Mouse (Mus musculus) kidney, embryonic 14.5 days (tissue): Measurements from ENCODE around the gene Ankrd33b. TPM values are rescaled to one million over a fixed set of nuclear protein-coding genes. Genes with fewer than 3 reads are reported as not detected.

Source experiments
- ATAC-seq: fragments of 200-750 bp; cut with Nextera tagmentation; 2 replicates; pipeline ENCODE4 v1.8.0; 2017; ENCODE audit warnings: moderate number of reproducible peaks, mild to moderate bottlenecking, moderate TSS enrichment, moderate library complexity; ENCODE audit not compliant: low FRiP score, low TSS enrichment
- H3K27ac ChIP-seq: fragments of 300-500 bp; sonication (generic); 2 replicates; pipeline ENCODE4 v1.5.1; 2014; ENCODE audit warnings: low read depth, mild to moderate bottlenecking, low read length, moderate library complexity, mixed read lengths
- H3K27me3 ChIP-seq: fragments of 300-500 bp; sonication (generic); 2 replicates; pipeline ENCODE4 v1.6.1; 2014; ENCODE audit warnings: mild to moderate bottlenecking, low read length; ENCODE audit not compliant: control insufficient read depth, insufficient read depth
- H3K36me3 ChIP-seq: fragments of 300-500 bp; sonication (generic); 2 replicates; pipeline ENCODE4 v1.6.1; 2014; ENCODE audit warnings: low read length, mixed read lengths; ENCODE audit not compliant: control insufficient read depth, insufficient read depth
- H3K4me1 ChIP-seq: fragments of 300-500 bp; sonication (generic); 2 replicates; pipeline ENCODE4 v1.6.1; 2014; ENCODE audit warnings: low read length, mixed read lengths; ENCODE audit not compliant: control insufficient read depth, insufficient read depth
- H3K4me2 ChIP-seq: fragments of 300-500 bp; sonication (generic); replicated peaks from 2 replicates; pipeline ENCODE4 v1.6.1; 2014; ENCODE audit warnings: low read depth, mild to moderate bottlenecking, low read length
- H3K4me3 ChIP-seq: fragments of 300-500 bp; sonication (generic); 2 replicates; pipeline ENCODE4 v1.5.1; 2014; ENCODE audit warnings: mild to moderate bottlenecking, low read length
- H3K9ac ChIP-seq: fragments of 300-500 bp; sonication (generic); 2 replicates; pipeline ENCODE4 v1.6.1; 2014; ENCODE audit warnings: low read depth, mild to moderate bottlenecking, low read length, moderate library complexity
- H3K9me3 ChIP-seq: fragments of 300-500 bp; sonication (generic); 2 replicates; pipeline ENCODE4 v1.6.1; 2016; ENCODE audit warnings: low read length; ENCODE audit not compliant: control insufficient read depth
- WGBS: fragments of 180-500 bp; shearing (Covaris S2); extraction: QIAGEN DNeasy Blood & Tissue Kit; methylation state at CpG from one replicate; pipeline ENCODE4 v1.1.7; 2014; 5-methylcytosine and 5-hydroxymethylcytosine counted together
- polyA plus RNA-seq: library from polyadenylated mRNA; unstranded; fragments of >200 nt; fragmentation: Nextera tagmentation; extraction: Ambion mirVana; gene quantifications from 2 replicates; pipeline ENCODE4 v1.2.1, GENCODE M21; 2014

The Ankrd33b gene
- polyA plus RNA-seq, 1 experiment from 2014 or later: 3.7 TPM

DNA sequence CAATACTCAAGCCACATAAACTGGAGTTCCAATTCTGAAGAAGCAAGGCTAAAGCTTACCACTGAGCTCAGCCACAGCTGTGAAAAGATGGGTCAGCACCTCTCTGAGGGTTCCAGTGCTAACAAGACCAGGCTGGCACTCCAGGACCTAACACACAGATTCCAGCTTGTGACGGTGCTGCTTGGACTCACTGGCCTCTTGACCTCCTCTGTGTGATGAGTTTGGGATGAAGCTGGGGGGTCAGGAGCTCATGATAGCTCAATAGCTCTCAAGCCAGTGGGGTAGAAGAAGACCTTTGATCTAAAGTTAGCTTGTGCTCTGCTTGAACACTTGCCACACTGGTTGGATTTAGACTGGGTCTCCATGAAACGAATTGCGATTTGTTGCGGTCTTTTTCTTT lies 60.8 kb downstream of the Ankrd33b start:
- Histone ChIP-seq H3K4me2 (no peak overlapping the region), H3K4me3 (no peak overlapping the region), H3K4me1 (no peaks in the 10 kb centered on the region), H3K27ac (no peak overlapping the region), H3K9me3 (no peaks in the 10 kb centered on the region), H3K36me3 (no peaks in the 10 kb centered on the region), H3K9ac (no peak overlapping the region), H3K27me3 (no peaks in the 10 kb centered on the region)
- ATAC-seq: no peak
- 85% methylated on average over 4 of the region's 4 CpGs for WGBS

DNA sequence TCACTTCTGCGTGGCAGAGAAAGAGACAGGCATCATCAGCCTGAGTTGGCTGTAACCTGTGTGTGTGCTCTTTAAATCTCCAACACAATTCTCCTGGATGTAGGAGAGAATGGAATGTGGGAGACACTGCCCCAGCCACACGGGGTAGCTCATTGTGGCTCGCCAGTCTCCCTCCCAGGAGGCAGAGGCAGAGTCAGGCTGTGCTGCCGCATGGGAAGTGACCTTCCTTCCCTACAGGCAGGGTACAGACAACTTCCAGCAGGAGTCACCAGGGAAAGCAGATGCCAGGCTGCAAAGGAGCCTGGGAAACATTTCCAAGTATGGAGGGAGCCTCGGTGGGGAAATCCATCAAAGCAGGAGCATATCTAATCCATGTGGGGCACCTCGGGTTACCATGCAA lies 62.3 kb downstream of the Ankrd33b start:
- Histone ChIP-seq H3K4me2 (no peak overlapping the region), H3K9me3 (no peaks in the 10 kb centered on the region), H3K27ac (no peak overlapping the region), H3K4me1 (no peaks in the 10 kb centered on the region), H3K36me3 (no peaks in the 10 kb centered on the region), H3K4me3 (no peak overlapping the region), H3K27me3 (no peaks in the 10 kb centered on the region), H3K9ac (no peak overlapping the region)
- 58% methylated on average over 6 of the region's 6 CpGs for WGBS
- no peak for ATAC-seq

GRCm38 (mm10) chr15:31304302-31304701 lies 63.2 kb downstream of the Ankrd33b start:
- no peak for ATAC-seq
- no peak overlapping the region for H3K9ac ChIP-seq
- H3K27ac ChIP-seq: no peak overlapping the region
- no peaks in the 10 kb centered on the region for H3K27me3 ChIP-seq
- H3K36me3 ChIP-seq: no peaks in the 10 kb centered on the region
- no peak overlapping the region for H3K4me3 ChIP-seq
- H3K4me2 ChIP-seq: no peak overlapping the region
- H3K9me3 ChIP-seq: no peaks in the 10 kb centered on the region
- 87% methylated on average over 3 of the region's 3 CpGs for WGBS
- H3K4me1 ChIP-seq: no peaks in the 10 kb centered on the region

GRCm38 (mm10) chr15:31302293-31302990 lies 65.1 kb downstream of the Ankrd33b start:
- H3K36me3 ChIP-seq: no peaks in the 10 kb centered on the region
- peaks cover 2% of the 10 kb centered on the region; the same call in 1 of the 2 replicates for H3K4me1 ChIP-seq
- no peak overlapping the region for H3K4me3 ChIP-seq
- H3K27me3 ChIP-seq: peaks cover 8% of the 10 kb centered on the region
- ATAC-seq: no peak
- WGBS: 55% methylated on average over 12 of the region's 12 CpGs
- no peak overlapping the region for H3K27ac ChIP-seq
- no peaks in the 10 kb centered on the region for H3K9me3 ChIP-seq
- no peak overlapping the region for H3K9ac ChIP-seq
- H3K4me2 ChIP-seq: no peak overlapping the region

GRCm38 (mm10) chr15:31299258-31299917 lies 68.1 kb downstream of the Ankrd33b start:
- H3K36me3 ChIP-seq: no peaks in the 10 kb centered on the region
- WGBS: 54% methylated on average over 6 of the region's 6 CpGs
- H3K27me3 ChIP-seq: peaks cover 28% of the 10 kb centered on the region
- H3K9ac ChIP-seq: no peak overlapping the region
- H3K4me2 ChIP-seq: no peak overlapping the region
- no peak overlapping the region for H3K27ac ChIP-seq
- no peak for ATAC-seq
- H3K4me3 ChIP-seq: no peak overlapping the region
- H3K9me3 ChIP-seq: no peaks in the 10 kb centered on the region
- H3K4me1 ChIP-seq: peaks cover 9% of the 10 kb centered on the region; the same call in 1 of the 2 replicates

DNA sequence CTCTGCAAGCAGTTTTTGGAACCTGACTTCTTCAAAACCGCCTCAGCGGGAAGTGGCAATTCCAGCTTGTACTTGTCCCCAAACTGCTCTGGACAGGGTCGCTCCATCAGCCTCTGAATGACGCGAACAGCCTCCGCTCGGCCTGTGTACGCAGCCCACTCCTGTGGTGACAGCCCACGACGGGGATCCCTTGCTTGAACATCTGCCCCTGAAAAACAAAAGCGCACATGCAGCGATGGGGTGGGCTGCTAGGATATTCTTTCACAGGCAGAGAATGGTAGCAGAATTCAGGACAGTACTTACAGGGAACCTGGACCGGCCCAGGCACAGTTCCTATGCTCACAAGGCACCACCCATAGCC lies 69.8 kb downstream of the Ankrd33b start:
- H3K9ac ChIP-seq: no peak overlapping the region
- no peak overlapping the region for H3K27ac ChIP-seq
- peaks cover 28% of the 10 kb centered on the region for H3K27me3 ChIP-seq
- ATAC-seq: no peak
- H3K36me3 ChIP-seq: no peaks in the 10 kb centered on the region
- no peaks in the 10 kb centered on the region for H3K9me3 ChIP-seq
- peak overlapping the region; percentile 15; the same call in 1 of the 2 replicates for H3K4me3 ChIP-seq
- 16% methylated on average over 13 of the region's 13 CpGs for WGBS
- peaks cover 16% of the 10 kb centered on the region; the same call in 1 of the 2 replicates for H3K4me1 ChIP-seq
- H3K4me2 ChIP-seq: peak overlapping the region; percentile 41

GRCm38 (mm10) chr15:31296882-31297776 lies 70.4 kb downstream of the Ankrd33b start:
- H3K9me3 ChIP-seq: no peaks in the 10 kb centered on the region
- no peak overlapping the region for H3K9ac ChIP-seq
- H3K4me2 ChIP-seq: peak overlapping the region; percentile 41
- WGBS: 10% methylated on average over 40 of the region's 40 CpGs
- no peak; the same call in 1 of the 2 replicates for ATAC-seq
- peak overlapping the region; percentile 15; the same call in 1 of the 2 replicates for H3K4me3 ChIP-seq
- H3K4me1 ChIP-seq: peaks cover 20% of the 10 kb centered on the region; the same call in 1 of the 2 replicates
- H3K36me3 ChIP-seq: no peaks in the 10 kb centered on the region
- H3K27ac ChIP-seq: no peak overlapping the region
- H3K27me3 ChIP-seq: peaks cover 28% of the 10 kb centered on the region

DNA sequence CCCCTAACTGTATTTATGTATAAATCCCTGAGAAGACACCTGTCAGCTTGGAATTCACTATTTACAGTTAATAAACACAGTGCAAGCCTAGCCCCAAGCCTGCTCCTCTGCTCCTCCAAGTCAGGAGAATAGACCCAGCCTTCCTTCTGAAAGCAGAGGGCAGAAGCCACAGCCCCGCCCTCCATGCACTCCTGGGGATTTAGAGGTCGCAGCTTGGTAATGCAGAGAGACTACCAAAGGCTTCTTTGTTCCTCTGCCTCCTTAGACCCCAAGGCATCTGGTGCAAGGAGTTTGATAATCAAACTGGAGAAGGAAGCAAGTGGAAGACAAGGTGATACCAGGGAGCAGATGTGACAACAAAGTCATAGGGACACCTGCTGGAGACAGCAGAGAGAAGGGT lies 73.2 kb downstream of the Ankrd33b start:
- no peak overlapping the region for H3K9ac ChIP-seq
- H3K4me1 ChIP-seq: peaks cover 20% of the 10 kb centered on the region; the same call in 1 of the 2 replicates
- ATAC-seq: no peak
- H3K4me2 ChIP-seq: no peak overlapping the region
- 39% methylated on average over 2 of the region's 2 CpGs for WGBS
- H3K4me3 ChIP-seq: no peak overlapping the region
- H3K27me3 ChIP-seq: peaks cover 28% of the 10 kb centered on the region
- no peak overlapping the region for H3K27ac ChIP-seq
- no peaks in the 10 kb centered on the region for H3K36me3 ChIP-seq
- no peaks in the 10 kb centered on the region for H3K9me3 ChIP-seq
